Mouse (Mus musculus): ENCODE measurements around the gene Cd27.

DNA sequence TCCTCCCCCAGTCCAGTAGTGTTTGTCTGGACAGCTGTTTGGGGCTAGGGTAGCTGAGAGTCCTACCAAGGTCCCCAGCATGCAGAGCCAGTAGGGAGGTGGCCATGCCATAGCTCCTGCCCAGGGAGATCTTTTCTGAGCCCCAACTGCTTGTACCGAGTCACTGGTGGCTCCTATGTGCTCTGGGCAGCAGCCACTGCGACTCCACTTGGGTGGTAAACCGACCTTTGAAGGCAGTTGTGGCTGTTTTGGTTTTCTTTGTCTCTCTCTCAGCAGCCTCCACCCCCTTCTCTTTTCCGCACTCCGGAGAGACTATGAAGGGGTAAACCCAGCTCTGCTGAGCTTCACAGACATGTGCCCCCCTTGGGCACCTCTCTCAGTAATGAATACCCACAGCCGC lies at the start of gene Cd27:
- TF ChIP-seq CTCF (IDR thresholded peaks at IDR 0.05) (no peak), EP300 (IDR thresholded peaks at IDR 0.05) (no peak)
